9 mouse cellular contexts compared by ENCODE assay signal in genomic region chr5:35695815-35696214, GRCm38 (mm10). TPM values are rescaled to one million over a fixed set of nuclear protein-coding genes. Genes with fewer than 3 reads are reported as not detected.
DNase-seq lines count a peak whose midpoint lies in the region; ATAC-seq and TF ChIP-seq lines count a peak whose summit lies in the region.
"Had no signal": no experiment of that assay in that cellular context is flagged by ENCODE, and none has a peak within 500 bp of the region (broad histone marks: within the 10 kb centered on the region; RNA-seq: fewer than 3 reads in every experiment).

No protein-coding gene starts in this region.

- no peaks in the 10 kb centered on the region for H3K4me1 ChIP-seq in forebrain, postnatal 0 days (ENCODE audit: insufficient read depth)

- no peaks in the 10 kb centered on the region for H3K27me3 ChIP-seq in forebrain, postnatal 0 days (ENCODE audit: insufficient read depth, low read length)

- H3K36me3 ChIP-seq in forebrain, postnatal 0 days (ENCODE audit: insufficient read depth): no peaks in the 10 kb centered on the region

- H3K27ac ChIP-seq in forebrain, postnatal 0 days (ENCODE audit: low read depth, low read length): no peak overlapping the region

- 19% methylated on average over 5 of the region's 5 CpGs for WGBS in forebrain, postnatal 0 days

- H3K9ac ChIP-seq in forebrain, postnatal 0 days: no peak overlapping the region

- ATAC-seq in forebrain, postnatal 0 days: peak; percentile 56; the same call in 1 of the 2 replicates

- peak; percentile 61 for TF ChIP-seq CTCF in forebrain, postnatal 0 days (IDR thresholded peaks at IDR 0.05; ENCODE audit: low read depth)

- H3K4me3 ChIP-seq in forebrain, postnatal 0 days (ENCODE audit: low read depth, low read length): no peak overlapping the region
- H3K4me3 ChIP-seq: myocyte had no signal

- DNase-seq in adrenal gland, adult 2 months: peak; percentile 57
- no peak for DNase-seq in adrenal gland, postnatal 25 days
- DNase-seq in layer of hippocampus, adult 11-12 months (ENCODE audit: low spot score): peak; percentile 51
- no peak for DNase-seq in layer of hippocampus, postnatal 14 days (ENCODE audit: low spot score in 2 of 2)
- DNase-seq in A20 (ENCODE audit: low read depth, low spot score): peak; percentile 39
- no peak for DNase-seq in forebrain, postnatal 0 days
- no peak for DNase-seq in ovary, postnatal 10 days (ENCODE audit: low spot score)
- no peak for DNase-seq in MN1 (ENCODE audit: low spot score)

- no peak overlapping the region for H3K4me2 ChIP-seq in forebrain, postnatal 0 days (ENCODE audit: low read depth)

- H3K9me3 ChIP-seq in forebrain, postnatal 0 days (ENCODE audit: low read length): no peaks in the 10 kb centered on the region

RNA-seq across cellular contexts. Expression of gene Htra3, which starts 16.2 kb away (rescaled TPM):
- total RNA-seq in adrenal gland, adult 2 months (2021): 10 to 100 TPM; 23.8 to 58.0 TPM
- 162 and 311 TPM in 2 replicates for polyA plus RNA-seq in adrenal gland, adult 2 months (2012; rRNA removed)
- total RNA-seq in adrenal gland, postnatal 25 days (2021): 35.5 and 44.3 TPM in 2 replicates
- total RNA-seq in layer of hippocampus, postnatal 14 days (2021): 10 to 100 TPM; 11.5 to 12.5 TPM
- total RNA-seq in forebrain, postnatal 0 days (2014; rRNA removed): 11.1 and 13.2 TPM in 2 replicates
- 16.4 and 16.9 TPM in 2 replicates for polyA plus RNA-seq in forebrain, postnatal 0 days (2015; fragmentation: Nextera tagmentation; extraction: Ambion mirVana)

RNA-seq across cellular contexts. Expression of gene Sh3tc1, which starts 44.0 kb away (rescaled TPM):
- total RNA-seq in adrenal gland, adult 2 months (2021): 10 to 100 TPM; 22.2 to 25.8 TPM
- 27.7 and 28.0 TPM in 2 replicates for polyA plus RNA-seq in adrenal gland, adult 2 months (2012; rRNA removed)
- 10.6 and 13.9 TPM in 2 replicates for total RNA-seq in adrenal gland, postnatal 25 days (2021)
- 1 to 10 TPM; 3.8 to 4.1 TPM for total RNA-seq in layer of hippocampus, postnatal 14 days (2021)
- total RNA-seq in forebrain, postnatal 0 days (2014; rRNA removed): 1.8 and 2.8 TPM in 2 replicates
- 0.99 and 1.2 TPM in 2 replicates for polyA plus RNA-seq in forebrain, postnatal 0 days (2015; fragmentation: Nextera tagmentation; extraction: Ambion mirVana)

Comparison
In these comparisons a context has a peak if more than half of its experiments do, and no peak if none do; other contexts are left out.
1. DNase-seq: peak in adrenal gland, adult 2 months (single experiment), layer of hippocampus, adult 11-12 months (single experiment) and A20 (single experiment); none in adrenal gland, postnatal 25 days (single experiment), layer of hippocampus, postnatal 14 days (0 of 2), forebrain, postnatal 0 days (single experiment), ovary, postnatal 10 days (single experiment) and MN1 (single experiment).